Mouse (Mus musculus) cerebellum, adult 2 months (tissue): ENCODE results near the gene Hsd17b11. TPM values are rescaled to one million over a fixed set of nuclear protein-coding genes. Genes with fewer than 3 reads are reported as not detected.
"Not testable (repeated sequence)": the region's sequence is repeated elsewhere in the genome, so short reads cannot be mapped to it uniquely, and the experiment has no call there.

ENCODE experiments used
- DNase-seq, 2 experiments: peaks; one replicate each; pipeline ENCODE4 v3.0.0; 2021
- H3K27ac ChIP-seq: fragments of 200-500 bp; 2 replicates; pipeline ENCODE4 v1.5.1; 2012; ENCODE audit warnings: low read length, control low read depth, inconsistent platforms; ENCODE audit not compliant: insufficient read depth
- H3K27me3 ChIP-seq: fragments of 200-500 bp; 2 replicates; pipeline ENCODE4 v1.6.1; 2012; ENCODE audit warnings: inconsistent platforms, mild to moderate bottlenecking, low read length, moderate library complexity; ENCODE audit not compliant: control insufficient read depth, insufficient read depth
- H3K4me1 ChIP-seq: fragments of 200-500 bp; 2 replicates; pipeline ENCODE4 v1.6.1; 2011; ENCODE audit warnings: low read length; ENCODE audit not compliant: control insufficient read depth, insufficient read depth
- H3K4me3 ChIP-seq: fragments of 200-500 bp; replicated peaks from 2 replicates; pipeline ENCODE3; 2011; ENCODE audit warnings: mild to moderate bottlenecking, low read depth, low read length, control low read depth; ENCODE audit not compliant: insufficient read depth
- CTCF ChIP-seq: fragments of 200-500 bp; IDR thresholded peaks from 2 replicates; pipeline ENCODE4 v1.5.1; 2011; ENCODE audit warnings: low read depth, mild to moderate bottlenecking, control low read depth, low read length, moderate library complexity, borderline replicate concordance; ENCODE audit not compliant: insufficient read depth
- POLR2A ChIP-seq: fragments of 200-500 bp; IDR thresholded peaks from 2 replicates; pipeline ENCODE4 v1.6.1; 2011; ENCODE audit warnings: low read length, control low read depth, borderline replicate concordance; ENCODE audit not compliant: insufficient read depth
- WGBS: fragments of 180-500 bp; shearing (Covaris S2); methylation state at CpG from one replicate; pipeline ENCODE4 v1.1.7; 2018; 5-methylcytosine and 5-hydroxymethylcytosine counted together
- polyA plus RNA-seq: library from polyadenylated mRNA; depleted of rRNA; stranded (reverse); fragments of >200 nt; gene quantifications from 2 replicates; pipeline ENCODE4 v1.2.3, GENCODE M21; 2012

Gene Hsd17b11
- polyA plus RNA-seq, 1 experiment = 29.2 TPM

DNA sequence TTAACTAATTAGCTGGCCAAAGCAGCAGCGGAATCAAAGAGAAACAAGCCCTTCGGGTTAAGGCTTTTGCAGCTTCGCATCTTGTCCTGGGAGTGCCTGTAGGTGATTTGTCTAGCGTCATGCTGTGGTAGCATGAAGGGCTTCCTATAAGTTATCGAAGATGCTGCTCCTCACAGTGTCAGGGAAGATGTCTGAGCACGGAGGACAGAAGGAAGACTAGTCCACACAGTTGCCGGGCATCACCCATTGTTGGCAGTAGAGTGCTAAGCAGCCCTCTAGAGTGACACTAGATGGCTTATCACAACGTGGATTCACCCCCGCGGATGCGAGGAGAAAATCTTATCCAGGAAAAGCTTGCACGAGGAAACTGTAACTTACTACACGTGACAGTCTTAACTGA is 48.9 kb downstream of the Hsd17b11 start:
- 80% methylated on average over 13 of the region's 13 CpGs for WGBS

DNA sequence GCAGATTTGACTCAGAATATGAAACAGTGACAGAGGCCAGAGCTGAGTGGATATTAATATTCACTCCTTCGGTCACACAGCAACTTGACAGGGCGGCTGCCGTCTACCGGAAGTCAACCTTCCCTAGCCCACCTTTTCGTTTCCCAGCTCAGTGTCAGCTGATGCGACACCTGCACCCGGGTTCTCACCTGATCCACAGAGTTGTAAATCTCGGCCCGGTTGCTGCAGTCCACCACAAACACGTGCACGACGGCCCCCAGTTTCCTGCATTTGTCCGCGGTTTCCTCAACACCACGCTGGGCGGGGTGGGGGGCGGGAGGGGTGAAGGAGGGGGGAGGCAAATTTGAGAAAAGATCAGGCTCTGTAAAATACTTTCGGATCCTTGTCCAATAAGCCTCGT is 49.3 kb downstream of the Hsd17b11 start:
- no peaks in the 10 kb centered on the region for H3K4me1 ChIP-seq
- no peak for TF ChIP-seq CTCF
- TF ChIP-seq POLR2A = no peak
- no peaks in the 10 kb centered on the region; the same call in 1 of the 2 replicates for H3K27me3 ChIP-seq
- H3K4me3 ChIP-seq = no peak overlapping the region
- DNase-seq = no peak
- no peak overlapping the region for H3K27ac ChIP-seq
- 74% methylated on average over 19 of the region's 19 CpGs for WGBS

More for the DNA sequence above, 48.9 kb downstream of the Hsd17b11 start:
- H3K4me1 ChIP-seq = no peaks in the 10 kb centered on the region
- no peak overlapping the region for H3K27ac ChIP-seq
- TF ChIP-seq POLR2A = no peak
- no peak for TF ChIP-seq CTCF
- no peak for DNase-seq
- no peaks in the 10 kb centered on the region; the same call in 1 of the 2 replicates for H3K27me3 ChIP-seq
- no peak overlapping the region for H3K4me3 ChIP-seq

DNA sequence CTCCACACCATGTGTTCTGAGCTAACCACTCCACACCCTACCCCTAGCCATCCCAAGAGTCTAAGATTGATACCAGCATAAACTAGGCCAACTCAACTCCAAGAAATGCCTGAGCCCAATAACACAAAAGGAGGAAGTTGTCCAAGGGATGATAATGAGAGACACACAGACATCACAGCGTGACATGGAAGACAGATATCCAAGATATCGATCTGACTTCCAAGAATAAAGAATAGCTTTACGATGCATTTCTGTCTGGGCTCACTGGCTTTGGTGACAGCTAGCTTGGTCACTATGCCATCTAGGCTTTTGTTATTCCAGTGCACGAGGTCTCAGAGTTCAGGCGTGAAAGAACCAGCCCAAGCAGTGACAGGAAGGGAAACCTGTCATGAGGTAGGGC is 50.7 kb downstream of the Hsd17b11 start:
- H3K4me3 ChIP-seq = no peak overlapping the region
- 78% methylated on average over 5 of the region's 5 CpGs for WGBS
- no peak for TF ChIP-seq CTCF
- TF ChIP-seq POLR2A = no peak
- no peak overlapping the region for H3K27ac ChIP-seq
- H3K4me1 ChIP-seq = no peaks in the 10 kb centered on the region
- no peaks in the 10 kb centered on the region; the same call in 1 of the 2 replicates for H3K27me3 ChIP-seq
- no peak for DNase-seq

DNA sequence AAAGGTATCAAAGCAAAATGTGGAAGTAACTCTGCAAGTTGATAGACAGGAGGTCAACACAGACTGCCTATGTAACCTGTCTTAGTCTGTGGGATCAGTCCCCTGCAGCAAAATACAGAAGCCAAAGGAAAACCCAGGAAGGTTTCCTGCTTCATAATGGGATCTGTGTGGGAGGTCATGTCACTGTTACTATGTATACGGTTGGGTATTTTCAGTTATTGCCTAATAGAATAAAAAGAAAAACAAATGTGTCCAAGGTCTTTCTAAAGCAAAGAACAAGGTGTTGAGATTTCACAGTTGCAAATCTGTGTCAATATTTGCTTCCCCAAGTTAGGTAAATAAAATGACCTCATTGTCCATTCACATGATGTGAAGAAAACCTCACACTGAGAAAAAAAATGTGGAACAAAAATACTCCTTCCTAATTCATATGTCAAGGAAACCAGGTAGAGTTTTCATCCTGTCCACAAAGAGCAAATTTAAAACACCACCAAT is 58.7 kb downstream of the Hsd17b11 start:
- TF ChIP-seq POLR2A (no peak), CTCF (no peak)
- no peaks in the 10 kb centered on the region for H3K4me1 ChIP-seq
- H3K27ac ChIP-seq = no peak overlapping the region
- no peak overlapping the region for H3K4me3 ChIP-seq
- H3K27me3 ChIP-seq = no peaks in the 10 kb centered on the region
- DNase-seq = no peak
- 72% methylated on average over 1 of the region's 1 CpGs for WGBS

DNA sequence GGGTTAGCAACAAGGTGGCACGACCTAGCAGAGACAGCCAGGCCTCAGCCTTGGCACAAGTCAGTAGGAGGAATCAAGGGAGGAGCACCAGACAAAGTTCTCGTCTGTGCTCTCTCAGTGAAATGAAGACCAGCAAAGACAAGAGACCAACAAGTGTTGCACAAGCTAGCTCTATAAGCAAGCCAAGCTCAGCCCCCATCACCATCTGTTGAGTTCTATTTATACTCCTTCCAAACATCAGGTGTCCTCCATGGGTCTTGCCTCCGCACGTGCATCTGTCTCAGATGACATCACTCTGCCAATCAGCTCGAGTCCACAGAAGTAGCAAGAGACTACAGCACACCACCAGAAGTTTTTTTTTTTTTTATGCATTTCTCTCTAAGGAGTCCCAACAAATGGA is 67.1 kb downstream of the Hsd17b11 start:
- TF ChIP-seq CTCF (no peak), POLR2A (no peak)
- 22% methylated on average over 5 of the region's 5 CpGs for WGBS
- Histone ChIP-seq H3K4me3 (no peak overlapping the region), H3K27ac (no peak overlapping the region), H3K4me1 (peaks cover 15% of the 10 kb centered on the region), H3K27me3 (no peaks in the 10 kb centered on the region)
- peak; percentile 29 to 66 for DNase-seq

DNA sequence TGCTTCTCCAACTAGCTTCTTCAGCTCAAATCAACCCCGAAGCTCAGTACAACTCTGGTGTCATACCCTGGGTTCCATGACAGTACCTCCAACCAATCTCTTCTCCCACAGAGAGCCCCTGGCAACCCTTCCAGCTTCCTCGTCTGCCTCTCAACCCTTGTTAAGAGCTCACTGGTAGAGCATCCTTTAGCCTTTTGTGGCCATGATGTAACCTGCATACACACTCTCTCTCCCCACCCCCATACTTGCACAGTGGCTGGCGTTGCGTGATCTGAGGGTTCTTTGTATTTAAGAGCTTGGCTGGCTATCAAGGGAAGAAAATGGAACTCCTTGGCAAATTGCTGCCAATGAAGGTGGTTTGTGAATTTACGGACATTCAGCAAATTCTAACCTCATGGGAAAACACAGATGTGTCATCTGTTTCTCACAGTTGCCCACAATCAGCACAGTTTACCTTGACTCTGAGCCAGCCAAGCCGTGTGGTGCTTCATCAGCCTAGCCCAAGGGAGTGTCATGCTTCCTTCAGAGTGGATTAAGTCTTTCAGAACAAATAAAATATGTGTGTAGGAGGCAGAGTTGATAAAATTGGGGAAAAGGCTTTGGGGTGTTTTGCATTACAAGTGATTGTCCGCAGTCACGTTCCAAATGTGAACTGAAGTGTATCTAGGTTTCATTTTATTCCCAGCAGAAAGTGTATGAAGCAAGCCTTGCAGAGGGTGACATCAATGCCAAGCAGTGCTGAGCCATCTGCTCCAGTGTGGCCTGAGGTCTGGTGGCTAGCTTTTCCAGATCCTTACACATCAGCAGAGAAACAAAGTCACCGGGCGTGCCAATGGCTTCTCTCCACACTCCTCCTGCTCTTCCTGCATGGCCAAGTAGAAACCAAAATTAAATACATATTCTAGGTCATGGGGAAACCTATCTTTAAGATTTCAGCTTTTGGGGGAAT is 68.3 kb downstream of the Hsd17b11 start:
- 35% methylated on average over 10 of the region's 10 CpGs for WGBS

DNA sequence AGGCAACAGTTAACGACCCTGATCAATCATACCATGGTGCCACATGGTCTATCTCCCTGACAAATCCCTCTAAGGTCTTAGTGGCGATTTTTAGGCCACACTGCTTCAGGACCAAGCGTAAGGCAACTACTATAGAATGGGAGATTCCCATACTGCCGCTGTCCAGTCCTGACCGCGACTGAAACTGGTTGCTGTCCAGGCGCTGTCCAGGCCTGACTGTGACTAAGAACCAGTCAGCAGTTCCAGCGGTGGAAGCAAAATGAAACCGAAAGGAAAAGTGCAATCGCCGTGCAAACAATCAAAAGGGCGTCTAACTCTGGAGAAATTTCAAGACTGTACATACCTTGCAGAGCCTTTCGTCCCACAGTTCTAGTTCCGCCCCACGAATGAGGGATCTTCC is 71.6 kb downstream of the Hsd17b11 start:
- H3K4me3 ChIP-seq, H3K27me3 ChIP-seq, DNase-seq, H3K27ac ChIP-seq: not testable (repeated sequence)
- H3K4me1 ChIP-seq = peaks cover 15% of the 10 kb centered on the region
- 97% methylated on average over 15 of the region's 15 CpGs for WGBS

More for the DNA sequence above, 68.3 kb downstream of the Hsd17b11 start:
- TF ChIP-seq POLR2A (no peak), CTCF (no peak)
- Histone ChIP-seq H3K4me1 (peaks cover 15% of the 10 kb centered on the region), H3K27me3 (no peaks in the 10 kb centered on the region), H3K27ac (no peak overlapping the region), H3K4me3 (no peak overlapping the region)
- DNase-seq = peak; percentile 38 to 50

DNA sequence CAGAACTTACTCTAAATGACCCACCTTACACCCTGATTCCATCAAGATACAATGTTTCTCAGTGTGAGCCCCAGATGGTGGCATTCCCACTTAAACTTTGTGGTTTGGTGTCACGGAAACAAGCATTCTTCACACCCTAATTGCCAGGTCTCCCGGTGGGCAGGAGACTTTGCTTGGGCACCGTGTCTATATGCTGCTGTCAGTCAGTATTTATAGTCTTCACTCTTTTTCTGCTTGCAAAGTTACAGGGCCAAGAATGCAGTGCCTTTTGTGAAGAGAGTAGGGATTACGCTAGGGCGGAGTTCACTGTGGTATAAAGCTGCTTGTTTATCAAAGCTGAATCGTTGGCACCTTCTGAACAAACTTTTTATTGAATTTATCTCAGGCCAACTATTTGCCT is 78.5 kb downstream of the Hsd17b11 start:
- TF ChIP-seq CTCF = no peak
- TF ChIP-seq POLR2A = no peak
- 38% methylated on average over 6 of the region's 6 CpGs for WGBS
- H3K27ac ChIP-seq = no peak overlapping the region
- no peaks in the 10 kb centered on the region for H3K4me1 ChIP-seq
- no peak for DNase-seq
- no peaks in the 10 kb centered on the region; the same call in 1 of the 2 replicates for H3K27me3 ChIP-seq
- no peak overlapping the region for H3K4me3 ChIP-seq
